Mouse (Mus musculus) brain, embryonic 14.5 days (tissue): Measurements from ENCODE around the gene Tacc2.

Experiments
- CTCF ChIP-seq: fragments of 200-500 bp; IDR thresholded peaks from 2 replicates; pipeline ENCODE4 v1.5.1; 2012; ENCODE audit warnings: inconsistent platforms, mild to moderate bottlenecking, moderate library complexity, borderline replicate concordance; ENCODE audit not compliant: insufficient read depth, insufficient read length; ENCODE audit errors: extremely low read depth
- POLR2A ChIP-seq: fragments of 200-500 bp; IDR thresholded peaks from 2 replicates; pipeline ENCODE4 v1.6.1; 2012; ENCODE audit warnings: mild to moderate bottlenecking, inconsistent platforms, borderline replicate concordance; ENCODE audit not compliant: poor library complexity, insufficient read depth, insufficient read length, severe bottlenecking; ENCODE audit errors: extremely low read depth

- TF ChIP-seq POLR2A = no peak
- TF ChIP-seq CTCF = no peak
These were observed 94.1 kb downstream of the Tacc2 start for GRCm38 (mm10) chr7:130671301-130671700.
